Mouse (Mus musculus): ENCODE results near the gene Gins3. TPM values are rescaled to one million over a fixed set of nuclear protein-coding genes. Genes with fewer than 3 reads are reported as not detected.

The Gins3 gene
- polyA plus RNA-seq, 1 experiment from 2014 or later, result 3.6 TPM

- ATAC-seq, result no peak
- TF ChIP-seq CTCF (IDR thresholded peaks at IDR 0.05; ENCODE audit: low read depth), result no peak
- Histone ChIP-seq H3K4me3 (ENCODE audit: low read depth, low read length) (no peak overlapping the region), H3K4me1 (replicated peaks; ENCODE audit: control insufficient read depth, insufficient read depth, low read length) (no peaks in the 10 kb centered on the region), H3K36me3 (ENCODE audit: control insufficient read depth, insufficient read depth) (no peaks in the 10 kb centered on the region), H3K27ac (ENCODE audit: low read depth, low read length) (no peak overlapping the region), H3K27me3 (replicated peaks; ENCODE audit: control insufficient read depth, insufficient read depth, low read length) (no peaks in the 10 kb centered on the region), H3K9me3 (ENCODE audit: control insufficient read depth) (no peaks in the 10 kb centered on the region), H3K4me2 (replicated peaks; ENCODE audit: low read depth) (no peak overlapping the region), H3K9ac (ENCODE audit: low read depth, low read length) (no peak overlapping the region)
- WGBS, result 89% methylated on average over 7 of the region's 7 CpGs
Observed at GRCm38 (mm10) chr8:95593439-95594393, 39.5 kb upstream of the Gins3 start.

GRCm38 (mm10) chr8:95595131-95595530 is 38.1 kb upstream of the Gins3 start:
- no peak overlapping the region for H3K4me3 ChIP-seq (ENCODE audit: low read depth, low read length)
- no peak overlapping the region for H3K4me2 ChIP-seq (replicated peaks; ENCODE audit: low read depth)
- H3K27me3 ChIP-seq (replicated peaks; ENCODE audit: control insufficient read depth, insufficient read depth, low read length), result no peaks in the 10 kb centered on the region
- no peaks in the 10 kb centered on the region for H3K36me3 ChIP-seq (ENCODE audit: control insufficient read depth, insufficient read depth)
- ATAC-seq, result no peak
- no peak for TF ChIP-seq CTCF (IDR thresholded peaks at IDR 0.05; ENCODE audit: low read depth)
- H3K27ac ChIP-seq (ENCODE audit: low read depth, low read length), result no peak overlapping the region
- no peaks in the 10 kb centered on the region for H3K4me1 ChIP-seq (replicated peaks; ENCODE audit: control insufficient read depth, insufficient read depth, low read length)
- H3K9ac ChIP-seq (ENCODE audit: low read depth, low read length), result no peak overlapping the region
- H3K9me3 ChIP-seq (ENCODE audit: control insufficient read depth), result no peaks in the 10 kb centered on the region
- WGBS, result 84% methylated on average over 14 of the region's 14 CpGs

DNA sequence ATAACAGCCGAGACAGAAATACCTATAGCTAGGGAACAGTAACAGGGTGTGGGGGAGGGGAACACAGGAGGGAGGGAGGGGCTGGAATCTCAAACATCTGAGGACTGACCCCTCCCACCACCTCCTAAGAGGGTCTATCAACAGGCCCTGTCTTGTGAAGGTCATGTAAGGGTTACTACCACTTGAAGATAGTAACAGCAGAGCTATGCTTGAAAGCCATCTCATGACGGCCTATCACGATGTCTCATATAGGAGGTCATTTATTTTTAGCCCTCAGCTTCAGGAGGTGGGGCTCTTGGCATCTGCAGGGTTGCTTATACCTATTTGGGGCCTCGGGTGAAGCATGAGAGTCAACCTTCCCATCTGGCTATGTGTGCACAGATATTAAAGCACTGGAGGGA is 36.4 kb upstream of the Gins3 start:
- no peak for TF ChIP-seq CTCF (IDR thresholded peaks at IDR 0.05; ENCODE audit: low read depth)
- Histone ChIP-seq H3K27me3 (replicated peaks; ENCODE audit: control insufficient read depth, insufficient read depth, low read length) (no peaks in the 10 kb centered on the region), H3K9me3 (ENCODE audit: control insufficient read depth) (no peaks in the 10 kb centered on the region), H3K36me3 (ENCODE audit: control insufficient read depth, insufficient read depth) (no peaks in the 10 kb centered on the region), H3K27ac (ENCODE audit: low read depth, low read length) (no peak overlapping the region), H3K9ac (ENCODE audit: low read depth, low read length) (no peak overlapping the region), H3K4me3 (ENCODE audit: low read depth, low read length) (no peak overlapping the region), H3K4me2 (replicated peaks; ENCODE audit: low read depth) (no peak overlapping the region), H3K4me1 (replicated peaks; ENCODE audit: control insufficient read depth, insufficient read depth, low read length) (no peaks in the 10 kb centered on the region)
- no peak for ATAC-seq
- WGBS, result 29% methylated on average over 4 of the region's 4 CpGs

- Histone ChIP-seq H3K27ac (ENCODE audit: low read depth, low read length) (no peak overlapping the region), H3K9ac (ENCODE audit: low read depth, low read length) (no peak overlapping the region), H3K4me2 (replicated peaks; ENCODE audit: low read depth) (no peak overlapping the region), H3K27me3 (replicated peaks; ENCODE audit: control insufficient read depth, insufficient read depth, low read length) (no peaks in the 10 kb centered on the region), H3K9me3 (ENCODE audit: control insufficient read depth) (no peaks in the 10 kb centered on the region), H3K36me3 (ENCODE audit: control insufficient read depth, insufficient read depth) (no peaks in the 10 kb centered on the region), H3K4me3 (ENCODE audit: low read depth, low read length) (no peak overlapping the region), H3K4me1 (replicated peaks; ENCODE audit: control insufficient read depth, insufficient read depth, low read length) (no peaks in the 10 kb centered on the region)
- peak; percentile 79 for TF ChIP-seq CTCF (IDR thresholded peaks at IDR 0.05; ENCODE audit: low read depth)
- no peak for ATAC-seq
- 8% methylated on average over 11 of the region's 11 CpGs for WGBS
Observed at GRCm38 (mm10) chr8:95599861-95600260, 33.4 kb upstream of the Gins3 start.

GRCm38 (mm10) chr8:95601306-95601705 is 31.9 kb upstream of the Gins3 start:
- H3K4me1 ChIP-seq (replicated peaks; ENCODE audit: control insufficient read depth, insufficient read depth, low read length), result no peaks in the 10 kb centered on the region

GRCm38 (mm10) chr8:95602168-95602567 is 31.1 kb upstream of the Gins3 start:
- WGBS, result 74% methylated on average over 2 of the region's 2 CpGs
- H3K4me3 ChIP-seq (ENCODE audit: low read depth, low read length), result no peak overlapping the region
- no peak overlapping the region for H3K27ac ChIP-seq (ENCODE audit: low read depth, low read length)
- H3K9me3 ChIP-seq (ENCODE audit: control insufficient read depth), result no peaks in the 10 kb centered on the region
- H3K9ac ChIP-seq (ENCODE audit: low read depth, low read length), result no peak overlapping the region
- TF ChIP-seq CTCF (IDR thresholded peaks at IDR 0.05; ENCODE audit: low read depth), result peak; percentile 45
- H3K36me3 ChIP-seq (ENCODE audit: control insufficient read depth, insufficient read depth), result no peaks in the 10 kb centered on the region
- ATAC-seq, result no peak
- no peak overlapping the region for H3K4me2 ChIP-seq (replicated peaks; ENCODE audit: low read depth)
- H3K27me3 ChIP-seq (replicated peaks; ENCODE audit: control insufficient read depth, insufficient read depth, low read length), result no peaks in the 10 kb centered on the region
- H3K4me1 ChIP-seq (replicated peaks; ENCODE audit: control insufficient read depth, insufficient read depth, low read length), result no peaks in the 10 kb centered on the region

More at GRCm38 (mm10) chr8:95601306-95601705, 31.9 kb upstream of the Gins3 start:
- no peak overlapping the region for H3K4me2 ChIP-seq (replicated peaks; ENCODE audit: low read depth)
- 73% methylated on average over 15 of the region's 15 CpGs for WGBS
- no peak for TF ChIP-seq CTCF (IDR thresholded peaks at IDR 0.05; ENCODE audit: low read depth)
- H3K4me3 ChIP-seq (ENCODE audit: low read depth, low read length), result no peak overlapping the region
- no peaks in the 10 kb centered on the region for H3K9me3 ChIP-seq (ENCODE audit: control insufficient read depth)
- H3K27me3 ChIP-seq (replicated peaks; ENCODE audit: control insufficient read depth, insufficient read depth, low read length), result no peaks in the 10 kb centered on the region
- H3K27ac ChIP-seq (ENCODE audit: low read depth, low read length), result no peak overlapping the region
- no peaks in the 10 kb centered on the region for H3K36me3 ChIP-seq (ENCODE audit: control insufficient read depth, insufficient read depth)
- no peak overlapping the region for H3K9ac ChIP-seq (ENCODE audit: low read depth, low read length)
- ATAC-seq, result no peak
